Mouse (Mus musculus) liver, embryonic 11.5 days (tissue): ENCODE measurements at regions not wholly inside any gene's neighbourhood (a gene's known extent, or its start where the extent isn't known, plus 50 kb on each side); places are given as distances from the start of the nearest gene placed in this dataset.

ENCODE experiments used
- ATAC-seq: fragments of 200-750 bp; cut with Nextera tagmentation; replicated peaks from 2 replicates; pipeline ENCODE4 v1.8.0; 2017; ENCODE audit warnings: moderate number of reproducible peaks, mild to moderate bottlenecking, moderate TSS enrichment, moderate library complexity; ENCODE audit not compliant: low FRiP score
- DNase-seq: peaks from one replicate; pipeline ENCODE4 v3.0.0-alpha.2; 2017; ENCODE audit warnings: low spot score
- H3K27ac ChIP-seq: fragments of 300-500 bp; sonication (generic); 2 replicates; pipeline ENCODE4 v1.5.1; 2014; ENCODE audit warnings: mild to moderate bottlenecking, low read depth, low read length, control low read depth
- H3K27me3 ChIP-seq: fragments of 300-500 bp; sonication (generic); replicated peaks from 2 replicates; pipeline ENCODE4 v1.6.1; 2014; ENCODE audit warnings: low read length, mixed read lengths; ENCODE audit not compliant: control insufficient read depth, insufficient read depth
- H3K36me3 ChIP-seq: fragments of 300-500 bp; sonication (generic); 2 replicates; pipeline ENCODE4 v1.6.1; 2014; ENCODE audit warnings: mild to moderate bottlenecking, low read length, moderate library complexity, mixed read lengths; ENCODE audit not compliant: control insufficient read depth, insufficient read depth
- H3K4me1 ChIP-seq: fragments of 300-500 bp; sonication (generic); replicated peaks from 2 replicates; pipeline ENCODE4 v1.6.1; 2014; ENCODE audit warnings: low read length, mixed read lengths; ENCODE audit not compliant: control insufficient read depth, insufficient read depth
- H3K4me2 ChIP-seq: fragments of 300-500 bp; sonication (generic); 2 replicates; pipeline ENCODE4 v1.6.1; 2014; ENCODE audit warnings: mild to moderate bottlenecking, control low read depth, moderate library complexity
- H3K4me3 ChIP-seq: fragments of 300-500 bp; sonication (generic); 2 replicates; pipeline ENCODE4 v1.5.1; 2014; ENCODE audit warnings: low read depth, low read length, control low read depth
- H3K9ac ChIP-seq: fragments of 300-500 bp; sonication (generic); 2 replicates; pipeline ENCODE4 v1.6.1; 2014; ENCODE audit warnings: low read depth, low read length, control low read depth
- H3K9me3 ChIP-seq: fragments of 300-500 bp; sonication (generic); 2 replicates; pipeline ENCODE4 v1.6.1; 2016; ENCODE audit warnings: low read length, inconsistent platforms, mixed read lengths; ENCODE audit not compliant: control insufficient read depth
- WGBS: fragments of 180-500 bp; shearing (Covaris S2); extraction: QIAGEN DNeasy Blood & Tissue Kit; methylation state at CpG from one replicate; pipeline ENCODE4 v1.1.7; 2014; 5-methylcytosine and 5-hydroxymethylcytosine counted together

GRCm38 (mm10) chr3:105354123-105354931, 97.8 kb upstream of the Kcnd3 start:
- no peak overlapping the region for H3K27ac ChIP-seq
- no peaks in the 10 kb centered on the region for H3K27me3 ChIP-seq
- no peak for ATAC-seq
- no peak overlapping the region for H3K9ac ChIP-seq
- 81% methylated on average over 16 of the region's 16 CpGs for WGBS
- no peak overlapping the region for H3K4me3 ChIP-seq
- H3K36me3 ChIP-seq: no peaks in the 10 kb centered on the region
- H3K9me3 ChIP-seq: no peaks in the 10 kb centered on the region
- no peak overlapping the region for H3K4me2 ChIP-seq
- H3K4me1 ChIP-seq: no peaks in the 10 kb centered on the region
- no peak for DNase-seq

GRCm38 (mm10) chr3:105357511-105357910, 94.6 kb upstream of the Kcnd3 start:
- WGBS: 64% methylated on average over 2 of the region's 2 CpGs
- no peak overlapping the region for H3K9ac ChIP-seq
- H3K36me3 ChIP-seq: no peaks in the 10 kb centered on the region
- H3K4me3 ChIP-seq: no peak overlapping the region
- H3K27ac ChIP-seq: no peak overlapping the region
- H3K4me1 ChIP-seq: no peaks in the 10 kb centered on the region
- H3K9me3 ChIP-seq: no peaks in the 10 kb centered on the region
- ATAC-seq (no peak), DNase-seq (no peak)
- no peaks in the 10 kb centered on the region for H3K27me3 ChIP-seq
- no peak overlapping the region for H3K4me2 ChIP-seq

DNA sequence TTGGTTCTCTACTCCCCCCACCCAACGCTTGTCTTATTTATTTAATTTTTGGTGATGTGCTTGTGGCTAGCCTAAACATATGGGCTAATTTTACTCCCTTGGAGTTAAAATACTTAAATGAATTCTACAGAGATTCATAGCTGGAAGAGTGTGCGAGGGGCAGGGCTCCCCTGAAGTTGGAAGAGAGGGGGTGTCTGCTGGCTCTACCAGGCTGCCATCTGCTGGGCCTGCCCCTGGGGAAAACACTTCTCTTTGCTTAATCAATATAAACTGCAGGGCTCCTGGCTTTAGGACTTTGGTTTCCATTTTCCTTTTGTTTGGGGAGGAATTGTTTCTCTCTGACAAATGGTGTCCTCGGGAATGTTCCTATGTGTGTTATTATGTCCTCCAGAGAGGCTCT, 92.5 kb upstream of the Kcnd3 start:
- Histone ChIP-seq H3K27me3 (no peaks in the 10 kb centered on the region), H3K27ac (no peak overlapping the region), H3K4me2 (no peak overlapping the region), H3K9ac (no peak overlapping the region), H3K4me3 (no peak overlapping the region), H3K36me3 (no peaks in the 10 kb centered on the region), H3K4me1 (no peaks in the 10 kb centered on the region), H3K9me3 (no peaks in the 10 kb centered on the region)
- ATAC-seq (no peak), DNase-seq (no peak)
- 61% methylated on average over 3 of the region's 3 CpGs for WGBS

GRCm38 (mm10) chr3:105364685-105365084, 87.4 kb upstream of the Kcnd3 start:
- no peaks in the 10 kb centered on the region for H3K36me3 ChIP-seq
- no peak overlapping the region for H3K4me2 ChIP-seq
- H3K9ac ChIP-seq: no peak overlapping the region
- H3K9me3 ChIP-seq: no peaks in the 10 kb centered on the region
- no peaks in the 10 kb centered on the region for H3K27me3 ChIP-seq
- no peaks in the 10 kb centered on the region for H3K4me1 ChIP-seq
- DNase-seq (no peak), ATAC-seq (no peak)
- 89% methylated on average over 5 of the region's 5 CpGs for WGBS
- no peak overlapping the region for H3K27ac ChIP-seq
- H3K4me3 ChIP-seq: no peak overlapping the region

DNA sequence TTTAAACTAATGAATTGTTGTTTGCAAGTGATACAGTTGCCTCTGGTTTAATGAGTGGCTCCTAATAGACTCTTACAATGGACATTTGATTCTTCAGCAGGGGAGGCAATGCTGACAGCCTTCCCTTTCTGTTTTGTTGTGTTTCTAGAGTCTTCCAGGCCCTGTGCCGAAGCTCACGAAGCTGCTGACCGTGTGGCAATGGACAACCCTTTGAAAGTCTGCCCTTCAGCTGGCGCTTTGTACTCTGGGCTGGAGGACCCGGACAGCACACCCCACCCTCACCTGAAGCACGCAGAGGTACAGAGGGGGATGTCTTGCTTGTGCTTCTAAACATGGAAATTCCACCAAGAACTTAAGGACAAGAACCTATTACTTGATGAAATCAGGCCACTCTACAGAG, 85.3 kb upstream of the Kcnd3 start:
- WGBS: 75% methylated on average over 6 of the region's 6 CpGs
- H3K9me3 ChIP-seq: no peaks in the 10 kb centered on the region
- H3K4me1 ChIP-seq: no peaks in the 10 kb centered on the region
- DNase-seq (no peak), ATAC-seq (no peak)
- no peaks in the 10 kb centered on the region for H3K27me3 ChIP-seq
- H3K4me3 ChIP-seq: no peak overlapping the region
- no peak overlapping the region for H3K27ac ChIP-seq
- H3K9ac ChIP-seq: no peak overlapping the region
- H3K4me2 ChIP-seq: no peak overlapping the region
- no peaks in the 10 kb centered on the region for H3K36me3 ChIP-seq

- ATAC-seq: no peak
- no peaks in the 10 kb centered on the region for H3K9me3 ChIP-seq
- WGBS: 75% methylated on average over 8 of the region's 8 CpGs
- no peak for DNase-seq
- no peaks in the 10 kb centered on the region for H3K36me3 ChIP-seq
- H3K4me3 ChIP-seq: no peak overlapping the region
- no peak overlapping the region for H3K27ac ChIP-seq
- H3K27me3 ChIP-seq: no peaks in the 10 kb centered on the region
- H3K4me2 ChIP-seq: no peak overlapping the region
- H3K4me1 ChIP-seq: no peaks in the 10 kb centered on the region
- no peak overlapping the region for H3K9ac ChIP-seq
These were observed 84.2 kb upstream of the Kcnd3 start for GRCm38 (mm10) chr3:105367972-105368371.

DNA sequence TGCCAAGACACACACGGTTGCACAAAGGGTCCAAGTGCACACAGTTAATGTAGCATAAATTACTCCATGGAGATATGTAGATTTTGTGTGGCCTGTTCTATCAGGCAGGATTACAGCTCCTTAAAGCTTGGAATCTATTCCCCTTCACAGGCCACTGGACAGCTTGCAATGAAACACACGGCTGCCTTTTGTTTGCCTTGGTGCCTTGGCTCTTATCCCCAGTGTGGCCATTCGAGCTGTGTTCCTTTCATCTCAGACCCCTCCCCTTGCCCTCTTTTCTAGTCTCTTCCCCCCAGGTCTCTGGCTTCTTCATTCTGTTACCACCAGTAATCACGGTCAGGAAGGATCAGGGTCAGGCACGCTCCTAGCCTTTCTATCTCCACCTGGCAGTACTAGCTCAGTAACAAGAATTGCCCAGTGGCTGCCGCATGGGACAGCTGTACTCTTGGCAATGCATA, 79.7 kb upstream of the Kcnd3 start:
- H3K27ac ChIP-seq: no peak overlapping the region
- DNase-seq: no peak
- no peaks in the 10 kb centered on the region for H3K9me3 ChIP-seq
- H3K4me3 ChIP-seq: no peak overlapping the region
- no peak for ATAC-seq
- H3K9ac ChIP-seq: no peak overlapping the region
- no peak overlapping the region for H3K4me2 ChIP-seq
- 83% methylated on average over 6 of the region's 6 CpGs for WGBS
- no peaks in the 10 kb centered on the region for H3K27me3 ChIP-seq
- H3K36me3 ChIP-seq: no peaks in the 10 kb centered on the region
- no peaks in the 10 kb centered on the region for H3K4me1 ChIP-seq

- Histone ChIP-seq H3K9me3 (no peaks in the 10 kb centered on the region), H3K27ac (no peak overlapping the region), H3K4me3 (no peak overlapping the region), H3K9ac (no peak overlapping the region), H3K27me3 (no peaks in the 10 kb centered on the region), H3K4me1 (no peaks in the 10 kb centered on the region), H3K4me2 (no peak overlapping the region), H3K36me3 (no peaks in the 10 kb centered on the region)
- WGBS: 75% methylated on average over 1 of the region's 1 CpGs
- DNase-seq (no peak), ATAC-seq (no peak)
These were observed 77.8 kb upstream of the Kcnd3 start for GRCm38 (mm10) chr3:105374306-105374705.

DNA sequence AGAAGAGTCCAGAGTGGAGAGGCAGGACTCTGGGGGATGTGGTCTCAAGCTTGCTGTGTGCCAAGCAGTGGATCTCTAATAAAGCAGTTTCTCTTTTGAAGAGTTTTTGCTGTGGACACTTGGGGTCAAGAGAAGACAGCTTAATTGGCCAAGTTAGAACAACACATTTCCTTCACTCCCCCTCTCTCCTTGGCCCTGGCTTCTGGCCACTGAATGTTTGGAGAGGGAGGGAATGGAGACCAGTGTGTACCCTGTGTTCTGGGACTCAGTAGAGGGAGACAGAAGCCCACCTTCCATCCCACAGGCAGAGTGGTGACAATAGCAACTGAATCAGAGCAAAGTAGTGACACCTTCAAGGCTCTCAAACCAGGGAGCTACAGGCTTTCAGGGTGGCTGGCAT, 77.3 kb upstream of the Kcnd3 start:
- no peak overlapping the region for H3K4me3 ChIP-seq
- ATAC-seq (no peak), DNase-seq (no peak)
- no peak overlapping the region for H3K27ac ChIP-seq
- no peaks in the 10 kb centered on the region for H3K27me3 ChIP-seq
- no peak overlapping the region for H3K9ac ChIP-seq
- H3K4me1 ChIP-seq: no peaks in the 10 kb centered on the region
- no peaks in the 10 kb centered on the region for H3K36me3 ChIP-seq
- no peak overlapping the region for H3K4me2 ChIP-seq
- no peaks in the 10 kb centered on the region for H3K9me3 ChIP-seq
